Mouse (Mus musculus) embryonic facial prominence, embryonic 10.5 days (tissue): ENCODE measurements around the gene Mb21d2. TPM values are rescaled to one million over a fixed set of nuclear protein-coding genes. Genes with fewer than 3 reads are reported as not detected.

Experiments used
- DNase-seq: peaks from one replicate; pipeline ENCODE4 v3.0.0-alpha.2; 2017; ENCODE audit warnings: low spot score
- H3K27ac ChIP-seq: fragments of 300-500 bp; sonication (generic); replicated peaks from 2 replicates; pipeline ENCODE4 v1.5.1; 2016; ENCODE audit warnings: mild to moderate bottlenecking
- H3K27me3 ChIP-seq: fragments of 300-500 bp; sonication (generic); replicated peaks from 2 replicates; pipeline ENCODE4 v1.6.1; 2016; ENCODE audit warnings: low read depth, mild to moderate bottlenecking; ENCODE audit not compliant: poor library complexity, severe bottlenecking
- H3K36me3 ChIP-seq: fragments of 300-500 bp; sonication (generic); replicated peaks from 2 replicates; pipeline ENCODE4 v1.6.1; 2016; ENCODE audit warnings: mild to moderate bottlenecking, moderate library complexity
- H3K4me1 ChIP-seq: fragments of 300-500 bp; sonication (generic); 2 replicates; pipeline ENCODE4 v1.6.1; 2016
- H3K4me3 ChIP-seq: fragments of 300-500 bp; sonication (generic); 2 replicates; pipeline ENCODE4 v1.5.1; 2016; ENCODE audit warnings: mild to moderate bottlenecking, moderate library complexity
- H3K9me3 ChIP-seq: fragments of 300-500 bp; sonication (generic); 2 replicates; pipeline ENCODE4 v1.6.1; 2016; ENCODE audit warnings: mild to moderate bottlenecking
- WGBS: fragments of 180-500 bp; shearing (Covaris S2); methylation state at CpG from one replicate; pipeline ENCODE4 v1.1.7; 2016; 5-methylcytosine and 5-hydroxymethylcytosine counted together
- polyA plus RNA-seq: library from polyadenylated mRNA; unstranded; fragments of >200 nt; fragmentation: Nextera tagmentation; extraction: Ambion mirVana; gene quantifications from 2 replicates; pipeline ENCODE4 v1.2.1, GENCODE M21; 2016

Gene Mb21d2
- polyA plus RNA-seq, 1 experiment from 2014 or later: 7.3 TPM

- Histone ChIP-seq H3K27me3 (no peaks in the 10 kb centered on the region), H3K27ac (no peak overlapping the region), H3K4me1 (peaks cover 44% of the 10 kb centered on the region), H3K9me3 (no peaks in the 10 kb centered on the region), H3K36me3 (no peaks in the 10 kb centered on the region), H3K4me3 (no peak overlapping the region)
- WGBS: 88% methylated on average over 8 of the region's 8 CpGs
- DNase-seq: no peak
These were observed 56.0 kb downstream of the Mb21d2 start for GRCm38 (mm10) chr16:28873404-28873895.

GRCm38 (mm10) chr16:28870860-28871259 is 58.6 kb downstream of the Mb21d2 start:
- DNase-seq: no peak
- Histone ChIP-seq H3K4me3 (no peak overlapping the region), H3K27ac (0 out of 2 replicates have a peak overlapping the region, but pooled peaks have one; percentile 24), H3K4me1 (peaks cover 48% of the 10 kb centered on the region), H3K9me3 (no peaks in the 10 kb centered on the region), H3K36me3 (no peaks in the 10 kb centered on the region), H3K27me3 (no peaks in the 10 kb centered on the region)
- 70% methylated on average over 9 of the region's 9 CpGs for WGBS

- Histone ChIP-seq H3K27me3 (no peaks in the 10 kb centered on the region), H3K4me3 (no peak overlapping the region), H3K27ac (0 out of 2 replicates have a peak overlapping the region, but pooled peaks have one; percentile 24), H3K36me3 (no peaks in the 10 kb centered on the region), H3K4me1 (peaks cover 48% of the 10 kb centered on the region), H3K9me3 (no peaks in the 10 kb centered on the region)
- 87% methylated on average over 5 of the region's 5 CpGs for WGBS
- DNase-seq: no peak
These were observed 59.0 kb downstream of the Mb21d2 start for GRCm38 (mm10) chr16:28870456-28870855.

GRCm38 (mm10) chr16:28868864-28869263 is 60.6 kb downstream of the Mb21d2 start:
- peaks cover 48% of the 10 kb centered on the region for H3K4me1 ChIP-seq
- no peaks in the 10 kb centered on the region for H3K9me3 ChIP-seq
- WGBS: 74% methylated on average over 9 of the region's 9 CpGs
- H3K4me3 ChIP-seq: no peak overlapping the region
- H3K36me3 ChIP-seq: no peaks in the 10 kb centered on the region
- DNase-seq: no peak
- H3K27ac ChIP-seq: no peak overlapping the region; the same call in 1 of the 2 replicates
- H3K27me3 ChIP-seq: no peaks in the 10 kb centered on the region

- H3K36me3 ChIP-seq: no peaks in the 10 kb centered on the region
- 58% methylated on average over 8 of the region's 8 CpGs for WGBS
- H3K4me3 ChIP-seq: no peak overlapping the region
- H3K27ac ChIP-seq: 0 out of 2 replicates have a peak overlapping the region, but pooled peaks have one; percentile 10
- peaks cover 60% of the 10 kb centered on the region for H3K4me1 ChIP-seq
- no peaks in the 10 kb centered on the region for H3K27me3 ChIP-seq
- no peaks in the 10 kb centered on the region for H3K9me3 ChIP-seq
- no peak for DNase-seq
These were observed 62.7 kb downstream of the Mb21d2 start for GRCm38 (mm10) chr16:28866584-28867295.

- Histone ChIP-seq H3K27ac (no peak overlapping the region), H3K4me1 (peaks cover 53% of the 10 kb centered on the region), H3K27me3 (no peaks in the 10 kb centered on the region), H3K4me3 (no peak overlapping the region), H3K9me3 (no peaks in the 10 kb centered on the region), H3K36me3 (no peaks in the 10 kb centered on the region)
- DNase-seq: no peak
- 85% methylated on average over 6 of the region's 6 CpGs for WGBS
These were observed 65.9 kb downstream of the Mb21d2 start for GRCm38 (mm10) chr16:28863616-28864015.

- H3K27ac ChIP-seq: no peak overlapping the region
- H3K9me3 ChIP-seq: no peaks in the 10 kb centered on the region
- peaks cover 51% of the 10 kb centered on the region for H3K4me1 ChIP-seq
- DNase-seq: no peak
- no peak overlapping the region for H3K4me3 ChIP-seq
- H3K36me3 ChIP-seq: no peaks in the 10 kb centered on the region
- no peaks in the 10 kb centered on the region for H3K27me3 ChIP-seq
- 45% methylated on average over 7 of the region's 7 CpGs for WGBS
These were observed 67.4 kb downstream of the Mb21d2 start for GRCm38 (mm10) chr16:28862093-28862492.

- Histone ChIP-seq H3K9me3 (no peaks in the 10 kb centered on the region), H3K27me3 (no peaks in the 10 kb centered on the region), H3K4me1 (peaks cover 45% of the 10 kb centered on the region), H3K27ac (no peak overlapping the region), H3K4me3 (no peak overlapping the region), H3K36me3 (no peaks in the 10 kb centered on the region)
- WGBS: 37% methylated on average over 7 of the region's 7 CpGs
- DNase-seq: no peak
These were observed 69.8 kb downstream of the Mb21d2 start for GRCm38 (mm10) chr16:28859678-28860077.

- no peak for DNase-seq
- H3K4me1 ChIP-seq: peaks cover 45% of the 10 kb centered on the region
- no peaks in the 10 kb centered on the region for H3K27me3 ChIP-seq
- no peaks in the 10 kb centered on the region for H3K9me3 ChIP-seq
- H3K36me3 ChIP-seq: peaks cover under 1% of the 10 kb centered on the region; the same call in 1 of the 2 replicates
- no peak overlapping the region for H3K27ac ChIP-seq
- 81% methylated on average over 7 of the region's 7 CpGs for WGBS
- no peak overlapping the region for H3K4me3 ChIP-seq
These were observed 70.5 kb downstream of the Mb21d2 start for GRCm38 (mm10) chr16:28859009-28859288.

GRCm38 (mm10) chr16:28858210-28859008 is 71.1 kb downstream of the Mb21d2 start:
- no peaks in the 10 kb centered on the region for H3K9me3 ChIP-seq
- no peak overlapping the region for H3K4me3 ChIP-seq
- no peaks in the 10 kb centered on the region for H3K27me3 ChIP-seq
- peaks cover 45% of the 10 kb centered on the region for H3K4me1 ChIP-seq
- peaks cover 6% of the 10 kb centered on the region; the same call in 1 of the 2 replicates for H3K36me3 ChIP-seq
- DNase-seq: no peak
- H3K27ac ChIP-seq: no peak overlapping the region
- 85% methylated on average over 18 of the region's 18 CpGs for WGBS

- no peaks in the 10 kb centered on the region for H3K27me3 ChIP-seq
- no peaks in the 10 kb centered on the region for H3K9me3 ChIP-seq
- 73% methylated on average over 11 of the region's 11 CpGs for WGBS
- DNase-seq: no peak
- H3K4me3 ChIP-seq: no peak overlapping the region
- H3K27ac ChIP-seq: no peak overlapping the region
- H3K36me3 ChIP-seq: peaks cover 17% of the 10 kb centered on the region
- H3K4me1 ChIP-seq: peaks cover 9% of the 10 kb centered on the region
These were observed 78.1 kb downstream of the Mb21d2 start for GRCm38 (mm10) chr16:28851409-28851821.

- peaks cover 9% of the 10 kb centered on the region for H3K4me1 ChIP-seq
- DNase-seq: no peak
- H3K27ac ChIP-seq: no peak overlapping the region
- H3K36me3 ChIP-seq: peaks cover 17% of the 10 kb centered on the region
- 81% methylated on average over 14 of the region's 14 CpGs for WGBS
- no peak overlapping the region for H3K4me3 ChIP-seq
- no peaks in the 10 kb centered on the region for H3K27me3 ChIP-seq
- no peaks in the 10 kb centered on the region for H3K9me3 ChIP-seq
These were observed 78.6 kb downstream of the Mb21d2 start for GRCm38 (mm10) chr16:28850881-28851280.

- Histone ChIP-seq H3K9me3 (no peaks in the 10 kb centered on the region), H3K4me1 (peaks cover 16% of the 10 kb centered on the region), H3K4me3 (no peak overlapping the region), H3K27ac (no peak overlapping the region), H3K27me3 (no peaks in the 10 kb centered on the region), H3K36me3 (peaks cover 10% of the 10 kb centered on the region)
- 89% methylated on average over 11 of the region's 11 CpGs for WGBS
- no peak for DNase-seq
These were observed 83.3 kb downstream of the Mb21d2 start for GRCm38 (mm10) chr16:28846123-28846522.
